Mouse (Mus musculus): ENCODE data around the gene Gm10309. TPM values are rescaled to one million over a fixed set of nuclear protein-coding genes. Genes with fewer than 3 reads are reported as not detected.

The Gm10309 gene
- polyA plus RNA-seq (2016; fragmentation: Nextera tagmentation; extraction: Ambion mirVana): 0.28 and 0.40 TPM in 2 replicates

GRCm38 (mm10) chr17:86505183-86505631 is at the start of gene Gm10309:
Gene Gm10309, minus strand, starts transcription at chr17:86505232.
- Histone ChIP-seq H3K4me3 (replicated peaks) (no peak within 1 kb of the TSS), H3K4me2 (no peak within 1 kb of the TSS), H3K9me3 (no peaks in the 10 kb centered on the region), H3K4me1 (no peaks in the 10 kb centered on the region; the same call in 1 of the 2 replicates), H3K27me3 (no peaks in the 10 kb centered on the region), H3K36me3 (replicated peaks) (no peaks in the 10 kb centered on the region), H3K27ac (no peak within 1 kb of the TSS), H3K9ac (no peak within 1 kb of the TSS)
- WGBS: 93% methylated on average over 8 of the region's 8 CpGs
- ATAC-seq (ENCODE audit: low FRiP score): no peak

GRCm38 (mm10) chr17:86551995-86552394 is 47.0 kb upstream of the Gm10309 start:
- H3K4me1 ChIP-seq: no peaks in the 10 kb centered on the region
- H3K36me3 ChIP-seq (replicated peaks): no peaks in the 10 kb centered on the region
- H3K27me3 ChIP-seq: no peaks in the 10 kb centered on the region
- H3K4me2 ChIP-seq: no peak overlapping the region
- no peak for ATAC-seq (ENCODE audit: low FRiP score)
- H3K9ac ChIP-seq: no peak overlapping the region
- 59% methylated on average over 6 of the region's 6 CpGs for WGBS
- no peak overlapping the region for H3K27ac ChIP-seq
- H3K9me3 ChIP-seq: no peaks in the 10 kb centered on the region
- no peak overlapping the region for H3K4me3 ChIP-seq (replicated peaks)

GRCm38 (mm10) chr17:86551561-86551960 is 46.5 kb upstream of the Gm10309 start:
- no peaks in the 10 kb centered on the region for H3K36me3 ChIP-seq (replicated peaks)
- H3K27ac ChIP-seq: no peak overlapping the region
- no peaks in the 10 kb centered on the region for H3K9me3 ChIP-seq
- 95% methylated on average over 10 of the region's 10 CpGs for WGBS
- no peak for ATAC-seq (ENCODE audit: low FRiP score)
- no peaks in the 10 kb centered on the region for H3K27me3 ChIP-seq
- no peak overlapping the region for H3K4me3 ChIP-seq (replicated peaks)
- H3K4me1 ChIP-seq: no peaks in the 10 kb centered on the region
- no peak overlapping the region for H3K9ac ChIP-seq
- H3K4me2 ChIP-seq: no peak overlapping the region

GRCm38 (mm10) chr17:86549128-86549527 is 44.1 kb upstream of the Gm10309 start:
- no peaks in the 10 kb centered on the region for H3K36me3 ChIP-seq (replicated peaks)
- H3K4me3 ChIP-seq (replicated peaks): no peak overlapping the region
- H3K9me3 ChIP-seq: no peaks in the 10 kb centered on the region
- no peak overlapping the region for H3K9ac ChIP-seq
- H3K27me3 ChIP-seq: no peaks in the 10 kb centered on the region
- H3K4me1 ChIP-seq: no peaks in the 10 kb centered on the region
- 91% methylated on average over 10 of the region's 10 CpGs for WGBS
- H3K4me2 ChIP-seq: no peak overlapping the region
- no peak for ATAC-seq (ENCODE audit: low FRiP score)
- H3K27ac ChIP-seq: no peak overlapping the region

GRCm38 (mm10) chr17:86546529-86546928 is 41.5 kb upstream of the Gm10309 start:
- H3K9ac ChIP-seq: no peak overlapping the region
- no peak for ATAC-seq (ENCODE audit: low FRiP score)
- no peak overlapping the region for H3K4me3 ChIP-seq (replicated peaks)
- no peak overlapping the region for H3K27ac ChIP-seq
- no peak overlapping the region for H3K4me2 ChIP-seq
- no peaks in the 10 kb centered on the region for H3K36me3 ChIP-seq (replicated peaks)
- H3K4me1 ChIP-seq: no peaks in the 10 kb centered on the region
- no peaks in the 10 kb centered on the region for H3K9me3 ChIP-seq
- no peaks in the 10 kb centered on the region for H3K27me3 ChIP-seq
- WGBS: 63% methylated on average over 7 of the region's 7 CpGs

GRCm38 (mm10) chr17:86539881-86540430 is 34.9 kb upstream of the Gm10309 start:
- Histone ChIP-seq H3K4me2 (no peak overlapping the region), H3K9me3 (no peaks in the 10 kb centered on the region), H3K9ac (no peak overlapping the region), H3K36me3 (replicated peaks) (no peaks in the 10 kb centered on the region), H3K4me3 (replicated peaks) (no peak overlapping the region), H3K27me3 (no peaks in the 10 kb centered on the region), H3K27ac (no peak overlapping the region), H3K4me1 (peaks cover 6% of the 10 kb centered on the region; the same call in 1 of the 2 replicates)
- no peak for ATAC-seq (ENCODE audit: low FRiP score)
- 93% methylated on average over 18 of the region's 18 CpGs for WGBS

- Histone ChIP-seq H3K4me2 (peak overlapping the region; percentile 25), H3K4me3 (replicated peaks) (no peak overlapping the region), H3K4me1 (peaks cover 12% of the 10 kb centered on the region; the same call in 1 of the 2 replicates), H3K9ac (no peak overlapping the region), H3K27me3 (no peaks in the 10 kb centered on the region), H3K27ac (no peak overlapping the region), H3K9me3 (no peaks in the 10 kb centered on the region), H3K36me3 (replicated peaks) (no peaks in the 10 kb centered on the region)
- peak; percentile 65; the same call in 1 of the 2 replicates for ATAC-seq (ENCODE audit: low FRiP score)
- 51% methylated on average over 22 of the region's 22 CpGs for WGBS
These were observed 31.0 kb upstream of the Gm10309 start for GRCm38 (mm10) chr17:86535827-86536656.

GRCm38 (mm10) chr17:86535096-86535495 is 30.1 kb upstream of the Gm10309 start:
- H3K4me3 ChIP-seq (replicated peaks): no peak overlapping the region
- no peak overlapping the region for H3K27ac ChIP-seq
- no peaks in the 10 kb centered on the region for H3K36me3 ChIP-seq (replicated peaks)
- ATAC-seq (ENCODE audit: low FRiP score): no peak
- 83% methylated on average over 10 of the region's 10 CpGs for WGBS
- H3K9me3 ChIP-seq: no peaks in the 10 kb centered on the region
- H3K27me3 ChIP-seq: no peaks in the 10 kb centered on the region
- no peak overlapping the region for H3K9ac ChIP-seq
- peaks cover 12% of the 10 kb centered on the region; the same call in 1 of the 2 replicates for H3K4me1 ChIP-seq
- H3K4me2 ChIP-seq: no peak overlapping the region

- Histone ChIP-seq H3K4me3 (replicated peaks) (no peak overlapping the region), H3K4me2 (no peak overlapping the region), H3K27me3 (no peaks in the 10 kb centered on the region), H3K9ac (no peak overlapping the region), H3K4me1 (peaks cover 12% of the 10 kb centered on the region; the same call in 1 of the 2 replicates), H3K9me3 (no peaks in the 10 kb centered on the region), H3K36me3 (replicated peaks) (no peaks in the 10 kb centered on the region), H3K27ac (no peak overlapping the region)
- 89% methylated on average over 11 of the region's 11 CpGs for WGBS
- no peak for ATAC-seq (ENCODE audit: low FRiP score)
These were observed 28.5 kb upstream of the Gm10309 start for GRCm38 (mm10) chr17:86533549-86533851.

GRCm38 (mm10) chr17:86532783-86533548 is 27.9 kb upstream of the Gm10309 start:
- no peaks in the 10 kb centered on the region for H3K9me3 ChIP-seq
- no peak for ATAC-seq (ENCODE audit: low FRiP score)
- no peaks in the 10 kb centered on the region for H3K27me3 ChIP-seq
- no peak overlapping the region for H3K4me3 ChIP-seq (replicated peaks)
- H3K9ac ChIP-seq: no peak overlapping the region
- H3K4me1 ChIP-seq: peaks cover 12% of the 10 kb centered on the region; the same call in 1 of the 2 replicates
- 78% methylated on average over 17 of the region's 17 CpGs for WGBS
- H3K4me2 ChIP-seq: no peak overlapping the region
- H3K27ac ChIP-seq: no peak overlapping the region
- H3K36me3 ChIP-seq (replicated peaks): no peaks in the 10 kb centered on the region

GRCm38 (mm10) chr17:86531231-86531630 is 26.2 kb upstream of the Gm10309 start:
- Histone ChIP-seq H3K9ac (no peak overlapping the region), H3K4me1 (peaks cover 6% of the 10 kb centered on the region; the same call in 1 of the 2 replicates), H3K27me3 (no peaks in the 10 kb centered on the region), H3K27ac (no peak overlapping the region), H3K9me3 (no peaks in the 10 kb centered on the region), H3K4me3 (replicated peaks) (no peak overlapping the region), H3K4me2 (no peak overlapping the region), H3K36me3 (replicated peaks) (no peaks in the 10 kb centered on the region)
- ATAC-seq (ENCODE audit: low FRiP score): no peak
- WGBS: 88% methylated on average over 6 of the region's 6 CpGs

- WGBS: 90% methylated on average over 4 of the region's 4 CpGs
- ATAC-seq (ENCODE audit: low FRiP score): no peak
- H3K4me1 ChIP-seq: peaks cover 6% of the 10 kb centered on the region; the same call in 1 of the 2 replicates
- no peak overlapping the region for H3K4me3 ChIP-seq (replicated peaks)
- H3K9ac ChIP-seq: no peak overlapping the region
- no peaks in the 10 kb centered on the region for H3K27me3 ChIP-seq
- no peak overlapping the region for H3K27ac ChIP-seq
- H3K36me3 ChIP-seq (replicated peaks): no peaks in the 10 kb centered on the region
- H3K4me2 ChIP-seq: no peak overlapping the region
- no peaks in the 10 kb centered on the region for H3K9me3 ChIP-seq
These were observed 24.4 kb upstream of the Gm10309 start for GRCm38 (mm10) chr17:86529411-86529810.
